Mouse (Mus musculus): ENCODE measurements around the gene Grap. TPM values are rescaled to one million over a fixed set of nuclear protein-coding genes. Genes with fewer than 3 reads are reported as not detected.

Gene Grap
- polyA plus RNA-seq, 1 experiment from 2014 or later = 6.8 TPM

DNA sequence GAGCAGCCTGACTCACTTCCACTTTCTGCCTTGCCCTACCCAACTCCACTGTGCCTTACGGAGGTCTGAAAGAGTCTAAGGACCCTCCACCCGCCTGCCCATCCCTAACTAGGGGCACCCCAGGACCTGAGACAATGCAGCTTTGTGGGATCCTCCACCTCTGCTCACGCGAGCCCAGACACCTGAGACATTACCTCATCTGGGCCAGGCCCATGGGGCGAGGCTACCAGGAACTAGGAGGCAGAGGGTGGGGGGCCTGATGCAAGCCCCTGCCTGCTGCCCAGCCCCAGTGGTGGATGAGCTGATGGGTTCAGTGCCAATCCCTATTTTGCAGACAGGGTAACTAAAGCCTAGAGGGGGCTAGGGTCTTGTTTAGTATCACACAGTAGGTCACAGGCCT is 46.4 kb downstream of the Grap start:
- DNase-seq (no peak), ATAC-seq (ENCODE audit: low FRiP score, low TSS enrichment) (no peak)
- WGBS = 92% methylated on average over 5 of the region's 5 CpGs

DNA sequence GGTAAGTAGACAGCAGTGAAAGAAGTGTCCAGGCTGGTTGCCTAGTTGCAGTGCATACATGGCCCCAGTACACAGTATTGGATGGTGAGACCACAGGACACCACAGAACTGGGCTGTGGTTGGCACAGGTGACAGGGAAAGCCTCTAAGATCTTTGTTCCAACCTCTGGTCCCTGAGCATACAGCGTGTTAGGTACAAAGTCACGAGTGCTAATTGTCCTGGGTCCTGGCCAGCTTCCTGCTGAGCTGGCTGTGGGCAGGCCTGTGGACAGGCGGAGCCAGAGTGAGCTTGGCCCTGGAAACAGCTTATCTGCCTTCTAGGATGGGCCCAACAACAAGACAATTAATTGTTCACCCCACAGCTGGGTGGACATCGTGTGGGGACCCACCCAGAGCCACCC is 46.9 kb downstream of the Grap start:
- no peak overlapping the region for H3K4me2 ChIP-seq (ENCODE audit: low read length)

More for the DNA sequence above, 46.4 kb downstream of the Grap start:
- no peaks in the 10 kb centered on the region for H3K4me1 ChIP-seq (ENCODE audit: control insufficient read depth, insufficient read depth, low read length)
- no peak overlapping the region for H3K27ac ChIP-seq (replicated peaks; ENCODE audit: low read depth, low read length)
- no peak overlapping the region for H3K4me2 ChIP-seq (ENCODE audit: low read length)
- H3K4me3 ChIP-seq (replicated peaks; ENCODE audit: low read depth, low read length) = no peak overlapping the region
- no peaks in the 10 kb centered on the region for H3K9me3 ChIP-seq (ENCODE audit: control insufficient read depth, low read length)
- no peaks in the 10 kb centered on the region for H3K27me3 ChIP-seq (ENCODE audit: control insufficient read depth, insufficient read depth, low read length)
- H3K36me3 ChIP-seq (ENCODE audit: control insufficient read depth, insufficient read depth, low read length) = no peaks in the 10 kb centered on the region
- no peak overlapping the region for H3K9ac ChIP-seq (replicated peaks; ENCODE audit: low read length)

DNA sequence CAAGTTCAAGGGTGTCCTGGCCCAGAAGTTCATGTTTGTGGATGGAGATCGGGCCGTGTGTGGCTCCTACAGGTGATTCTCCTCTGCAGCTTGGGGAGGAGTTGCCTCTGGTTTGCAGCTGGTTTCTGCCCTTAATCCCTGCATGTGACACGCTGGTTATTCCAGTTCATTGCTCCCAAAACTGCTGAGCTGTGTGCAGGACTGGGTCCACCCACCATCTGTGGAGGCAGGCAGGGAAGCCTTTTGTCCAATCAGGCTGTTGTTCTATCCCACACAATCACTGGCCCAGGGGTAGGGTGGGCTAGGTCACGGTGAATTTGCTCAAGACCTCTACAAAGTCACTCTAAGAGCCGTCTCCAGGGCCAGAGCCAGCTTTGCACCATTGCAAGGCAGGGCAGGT is 48.6 kb downstream of the Grap start:
- Histone ChIP-seq H3K9me3 (ENCODE audit: control insufficient read depth, low read length) (no peaks in the 10 kb centered on the region), H3K4me3 (replicated peaks; ENCODE audit: low read depth, low read length) (no peak overlapping the region), H3K4me2 (ENCODE audit: low read length) (no peak overlapping the region), H3K36me3 (ENCODE audit: control insufficient read depth, insufficient read depth, low read length) (no peaks in the 10 kb centered on the region), H3K4me1 (ENCODE audit: control insufficient read depth, insufficient read depth, low read length) (no peaks in the 10 kb centered on the region), H3K9ac (replicated peaks; ENCODE audit: low read length) (no peak overlapping the region), H3K27me3 (ENCODE audit: control insufficient read depth, insufficient read depth, low read length) (no peaks in the 10 kb centered on the region), H3K27ac (replicated peaks; ENCODE audit: low read depth, low read length) (no peak overlapping the region)
- ATAC-seq (ENCODE audit: low FRiP score, low TSS enrichment) = no peak
- WGBS = 32% methylated on average over 5 of the region's 5 CpGs
- no peak for DNase-seq

More for the DNA sequence above, 46.9 kb downstream of the Grap start:
- no peaks in the 10 kb centered on the region for H3K9me3 ChIP-seq (ENCODE audit: control insufficient read depth, low read length)
- no peak overlapping the region for H3K4me3 ChIP-seq (replicated peaks; ENCODE audit: low read depth, low read length)
- 52% methylated on average over 4 of the region's 4 CpGs for WGBS
- H3K27me3 ChIP-seq (ENCODE audit: control insufficient read depth, insufficient read depth, low read length) = no peaks in the 10 kb centered on the region
- H3K4me1 ChIP-seq (ENCODE audit: control insufficient read depth, insufficient read depth, low read length) = no peaks in the 10 kb centered on the region
- ATAC-seq (ENCODE audit: low FRiP score, low TSS enrichment) (no peak), DNase-seq (peak; percentile 18)
- H3K27ac ChIP-seq (replicated peaks; ENCODE audit: low read depth, low read length) = no peak overlapping the region
- H3K9ac ChIP-seq (replicated peaks; ENCODE audit: low read length) = no peak overlapping the region
- no peaks in the 10 kb centered on the region for H3K36me3 ChIP-seq (ENCODE audit: control insufficient read depth, insufficient read depth, low read length)

DNA sequence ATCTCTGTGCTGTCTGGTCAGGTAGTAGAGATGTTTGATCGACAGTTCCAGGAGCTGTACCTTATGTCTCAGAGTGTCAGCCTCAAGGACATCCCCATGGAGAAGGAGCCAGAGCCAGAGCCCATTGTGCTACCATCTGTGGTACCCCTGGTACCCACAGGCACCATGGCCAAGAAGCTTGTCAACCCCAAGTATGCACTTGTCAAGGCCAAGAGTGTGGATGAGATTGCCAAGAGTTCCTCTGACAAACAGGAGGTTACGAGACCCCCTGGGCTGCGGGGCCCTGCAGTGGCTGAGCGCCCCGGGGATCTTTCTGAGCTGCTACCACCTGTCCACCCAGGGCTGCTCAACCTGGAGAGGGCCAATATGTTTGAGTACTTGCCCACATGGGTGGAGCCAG is 49.4 kb downstream of the Grap start:
- no peaks in the 10 kb centered on the region for H3K4me1 ChIP-seq (ENCODE audit: control insufficient read depth, insufficient read depth, low read length)
- H3K4me2 ChIP-seq (ENCODE audit: low read length) = no peak overlapping the region
- DNase-seq (no peak), ATAC-seq (ENCODE audit: low FRiP score, low TSS enrichment) (no peak)
- no peaks in the 10 kb centered on the region for H3K36me3 ChIP-seq (ENCODE audit: control insufficient read depth, insufficient read depth, low read length)
- no peak overlapping the region for H3K9ac ChIP-seq (replicated peaks; ENCODE audit: low read length)
- H3K9me3 ChIP-seq (ENCODE audit: control insufficient read depth, low read length) = no peaks in the 10 kb centered on the region
- H3K4me3 ChIP-seq (replicated peaks; ENCODE audit: low read depth, low read length) = no peak overlapping the region
- WGBS = 98% methylated on average over 5 of the region's 5 CpGs
- no peaks in the 10 kb centered on the region for H3K27me3 ChIP-seq (ENCODE audit: control insufficient read depth, insufficient read depth, low read length)
- H3K27ac ChIP-seq (replicated peaks; ENCODE audit: low read depth, low read length) = no peak overlapping the region

DNA sequence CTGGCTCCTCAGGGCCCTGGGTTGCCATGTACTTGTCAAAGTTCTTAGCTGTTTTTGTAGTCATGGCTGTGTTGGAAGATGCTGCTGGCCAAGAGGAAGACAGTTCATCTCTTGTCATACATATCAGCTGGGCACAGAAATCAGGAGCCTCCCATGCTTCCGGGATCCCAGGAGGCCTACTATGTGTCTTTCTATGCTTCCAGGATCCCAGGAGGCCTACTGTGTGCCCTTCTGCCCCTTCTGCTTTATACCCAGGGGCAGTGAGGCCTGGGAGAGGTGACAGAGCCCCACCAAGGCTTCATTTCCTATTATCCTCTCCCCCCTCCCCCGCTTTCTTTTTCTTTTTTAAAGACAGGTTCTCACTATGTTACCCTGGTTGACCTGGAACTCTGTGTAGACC is 52.5 kb downstream of the Grap start:
- Histone ChIP-seq H3K27me3 (ENCODE audit: control insufficient read depth, insufficient read depth, low read length) (no peaks in the 10 kb centered on the region), H3K36me3 (ENCODE audit: control insufficient read depth, insufficient read depth, low read length) (no peaks in the 10 kb centered on the region), H3K9me3 (ENCODE audit: control insufficient read depth, low read length) (no peaks in the 10 kb centered on the region), H3K4me3 (replicated peaks; ENCODE audit: low read depth, low read length) (no peak overlapping the region), H3K9ac (replicated peaks; ENCODE audit: low read length) (no peak overlapping the region), H3K4me1 (ENCODE audit: control insufficient read depth, insufficient read depth, low read length) (no peaks in the 10 kb centered on the region), H3K27ac (replicated peaks; ENCODE audit: low read depth, low read length) (no peak overlapping the region), H3K4me2 (ENCODE audit: low read length) (no peak overlapping the region)
- DNase-seq = no peak
- 82% methylated on average over 2 of the region's 2 CpGs for WGBS
- no peak for ATAC-seq (ENCODE audit: low FRiP score, low TSS enrichment)

DNA sequence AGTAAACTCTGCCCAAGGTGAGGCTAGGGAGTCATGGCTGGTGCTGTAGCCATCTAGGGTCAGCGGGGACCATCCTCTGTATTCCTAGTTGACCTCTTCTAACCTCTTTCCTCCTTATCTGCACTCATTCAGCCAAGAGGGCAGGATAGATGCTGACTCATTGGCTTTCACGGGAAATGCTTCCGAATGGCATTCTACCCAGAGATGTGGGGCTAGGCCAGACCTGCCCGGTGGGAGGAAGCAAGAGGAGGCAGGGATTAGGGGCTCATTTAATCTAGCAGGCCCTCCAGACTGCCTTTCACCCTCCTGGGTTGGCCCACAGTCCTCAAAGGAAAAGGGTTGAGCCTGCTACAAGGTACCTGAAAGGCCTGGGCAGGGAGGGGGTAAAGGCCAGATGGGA is 53.2 kb downstream of the Grap start:
- WGBS = 60% methylated on average over 4 of the region's 4 CpGs

DNA sequence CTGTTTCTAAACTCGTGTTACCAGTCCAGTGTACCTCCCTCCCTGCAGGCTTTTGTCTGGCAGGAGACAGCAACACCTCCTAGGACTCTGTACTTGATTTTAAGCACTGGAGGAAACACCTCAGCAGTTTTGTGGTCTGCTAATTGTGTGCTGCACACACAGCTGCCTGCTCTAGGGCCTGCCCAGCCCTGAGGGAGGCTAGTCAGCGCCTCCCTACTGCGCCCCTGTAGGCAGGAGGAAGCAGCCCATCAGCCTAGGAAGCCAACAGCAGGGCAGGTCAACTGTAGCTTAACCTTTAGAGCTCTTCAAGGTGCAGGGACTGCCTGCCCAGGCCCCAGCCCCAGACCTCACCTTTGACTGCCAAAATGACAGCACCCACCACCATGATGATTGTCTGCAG is 55.9 kb downstream of the Grap start:
- Histone ChIP-seq H3K4me2 (ENCODE audit: low read length) (no peak overlapping the region), H3K36me3 (ENCODE audit: control insufficient read depth, insufficient read depth, low read length) (no peaks in the 10 kb centered on the region), H3K9ac (replicated peaks; ENCODE audit: low read length) (no peak overlapping the region), H3K27me3 (ENCODE audit: control insufficient read depth, insufficient read depth, low read length) (no peaks in the 10 kb centered on the region), H3K27ac (replicated peaks; ENCODE audit: low read depth, low read length) (no peak overlapping the region), H3K4me1 (ENCODE audit: control insufficient read depth, insufficient read depth, low read length) (no peaks in the 10 kb centered on the region), H3K9me3 (ENCODE audit: control insufficient read depth, low read length) (no peaks in the 10 kb centered on the region), H3K4me3 (replicated peaks; ENCODE audit: low read depth, low read length) (no peak overlapping the region)
- DNase-seq (no peak), ATAC-seq (ENCODE audit: low FRiP score, low TSS enrichment) (no peak)
- 66% methylated on average over 3 of the region's 3 CpGs for WGBS

More for the DNA sequence above, 53.2 kb downstream of the Grap start:
- Histone ChIP-seq H3K27me3 (ENCODE audit: control insufficient read depth, insufficient read depth, low read length) (no peaks in the 10 kb centered on the region), H3K27ac (replicated peaks; ENCODE audit: low read depth, low read length) (no peak overlapping the region), H3K36me3 (ENCODE audit: control insufficient read depth, insufficient read depth, low read length) (no peaks in the 10 kb centered on the region), H3K9me3 (ENCODE audit: control insufficient read depth, low read length) (no peaks in the 10 kb centered on the region), H3K4me2 (ENCODE audit: low read length) (no peak overlapping the region), H3K9ac (replicated peaks; ENCODE audit: low read length) (no peak overlapping the region), H3K4me1 (ENCODE audit: control insufficient read depth, insufficient read depth, low read length) (no peaks in the 10 kb centered on the region), H3K4me3 (replicated peaks; ENCODE audit: low read depth, low read length) (no peak overlapping the region)
- DNase-seq (no peak), ATAC-seq (ENCODE audit: low FRiP score, low TSS enrichment) (no peak)

DNA sequence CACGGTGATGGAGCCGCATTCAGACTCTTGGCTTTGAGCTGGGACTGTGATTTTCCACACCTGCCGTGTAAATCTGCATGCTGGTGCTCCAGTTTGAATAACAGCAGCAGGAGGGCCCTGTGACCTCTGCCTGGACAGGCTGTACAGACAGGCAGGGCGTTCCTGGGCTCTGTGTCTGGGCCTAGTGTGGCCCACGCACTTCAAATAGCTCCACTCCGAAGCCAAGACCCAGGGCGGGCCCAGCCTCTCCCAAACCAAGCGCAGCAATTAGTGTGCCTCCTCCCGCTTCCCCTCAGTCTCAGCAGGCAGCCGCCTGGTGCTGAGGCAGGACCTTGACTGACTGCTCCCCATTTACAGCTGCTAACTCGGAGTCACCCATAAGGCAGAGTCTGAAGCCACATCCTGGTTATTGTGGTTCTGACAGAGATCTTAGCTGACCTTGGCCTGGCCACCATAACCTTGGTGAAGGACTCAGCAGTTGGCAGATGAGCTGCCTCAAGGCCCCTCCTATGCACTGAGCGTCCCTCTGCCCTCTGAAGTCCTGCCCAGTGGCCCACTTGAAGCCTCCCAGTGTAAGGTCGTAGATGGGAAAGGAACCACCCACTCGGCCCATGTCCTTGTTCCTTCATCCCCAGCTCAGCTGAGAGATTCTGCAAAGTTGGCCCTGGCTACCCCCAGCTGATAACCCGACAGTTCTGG is 60.2 kb downstream of the Grap start:
- Histone ChIP-seq H3K4me2 (ENCODE audit: low read length) (no peak overlapping the region), H3K4me3 (replicated peaks; ENCODE audit: low read depth, low read length) (no peak overlapping the region), H3K36me3 (ENCODE audit: control insufficient read depth, insufficient read depth, low read length) (no peaks in the 10 kb centered on the region), H3K27me3 (ENCODE audit: control insufficient read depth, insufficient read depth, low read length) (no peaks in the 10 kb centered on the region), H3K4me1 (ENCODE audit: control insufficient read depth, insufficient read depth, low read length) (no peaks in the 10 kb centered on the region), H3K27ac (replicated peaks; ENCODE audit: low read depth, low read length) (no peak overlapping the region), H3K9ac (replicated peaks; ENCODE audit: low read length) (no peak overlapping the region), H3K9me3 (ENCODE audit: control insufficient read depth, low read length) (no peaks in the 10 kb centered on the region)
- 58% methylated on average over 15 of the region's 15 CpGs for WGBS
- DNase-seq (no peak), ATAC-seq (ENCODE audit: low FRiP score, low TSS enrichment) (no peak)

DNA sequence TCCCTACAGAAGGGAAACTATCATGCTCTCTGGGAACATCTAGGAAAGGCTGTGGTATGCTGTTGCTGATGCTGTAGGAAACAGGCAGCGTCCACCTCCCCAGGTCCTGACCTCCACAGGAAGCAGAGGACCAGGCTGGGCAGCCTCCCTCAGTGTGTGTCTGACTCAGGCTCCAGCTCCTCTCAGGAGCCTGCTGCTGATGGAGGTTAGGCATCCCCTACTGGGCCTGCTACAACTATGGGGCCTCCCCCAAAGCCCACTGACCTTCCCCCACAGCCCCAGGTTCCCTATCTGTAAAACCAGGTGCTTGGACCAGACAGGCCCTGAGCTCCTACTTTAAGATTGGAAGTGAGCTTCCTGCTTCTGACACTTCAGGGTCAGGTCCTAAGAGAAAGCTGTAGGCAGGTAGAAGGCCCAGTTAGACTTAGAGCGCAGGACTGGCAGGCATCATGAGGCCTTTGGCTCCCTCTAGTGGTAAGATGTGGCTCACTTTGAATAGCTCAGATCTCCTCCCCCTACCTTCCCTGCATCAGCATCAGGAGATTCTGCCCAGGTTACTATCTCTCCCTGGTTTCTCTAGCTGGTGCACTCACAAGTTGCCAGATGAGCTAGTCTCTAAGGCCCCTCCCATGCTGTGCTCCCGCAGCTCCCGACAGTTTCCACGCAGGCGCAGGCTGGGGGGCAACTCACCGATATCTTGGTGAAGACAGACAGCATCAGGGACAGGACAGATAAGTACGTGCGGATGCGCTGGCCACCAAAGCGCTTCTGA is 61.5 kb downstream of the Grap start:
- peak; percentile 77 for ATAC-seq (ENCODE audit: low FRiP score, low TSS enrichment)
- WGBS = 46% methylated on average over 11 of the region's 11 CpGs
- Histone ChIP-seq H3K36me3 (ENCODE audit: control insufficient read depth, insufficient read depth, low read length) (no peaks in the 10 kb centered on the region), H3K27ac (replicated peaks; ENCODE audit: low read depth, low read length) (no peak overlapping the region), H3K27me3 (ENCODE audit: control insufficient read depth, insufficient read depth, low read length) (no peaks in the 10 kb centered on the region), H3K9ac (replicated peaks; ENCODE audit: low read length) (no peak overlapping the region), H3K4me1 (ENCODE audit: control insufficient read depth, insufficient read depth, low read length) (no peaks in the 10 kb centered on the region), H3K4me2 (ENCODE audit: low read length) (no peak overlapping the region), H3K9me3 (ENCODE audit: control insufficient read depth, low read length) (no peaks in the 10 kb centered on the region), H3K4me3 (replicated peaks; ENCODE audit: low read depth, low read length) (no peak overlapping the region)
- DNase-seq = peak; percentile 95

Measured in midbrain, embryonic 14.5 days (tissue).